Mouse (Mus musculus) frontal cortex, postnatal 36 days (tissue): Measurements from ENCODE around the gene Gm20388.
"Not testable (repeated sequence)": the region's sequence is repeated elsewhere in the genome, so short reads cannot be mapped to it uniquely, and the experiment has no call there.

ENCODE experiments used
- DNase-seq, 2 experiments: peaks; one replicate each; pipeline ENCODE4 v3.0.0; 2022; ENCODE audit warnings: low spot score in 2 of 2

The Gm20388 gene

GRCm38 (mm10) chr8:123990277-123991049 lies 4079.8 kb downstream of the Gm20388 start:
- no peak for DNase-seq

GRCm38 (mm10) chr8:123992587-123992986 lies 4081.9 kb downstream of the Gm20388 start:
- no peak for DNase-seq

- DNase-seq = no peak
These were observed 4083.0 kb downstream of the Gm20388 start for GRCm38 (mm10) chr8:123993597-123993996.

- DNase-seq = no peak
These were observed 4083.4 kb downstream of the Gm20388 start for GRCm38 (mm10) chr8:123993997-123994396.

- DNase-seq = no peak
These were observed 4088.9 kb downstream of the Gm20388 start for GRCm38 (mm10) chr8:123999568-123999967.

- no peak for DNase-seq
These were observed 4092.0 kb downstream of the Gm20388 start for GRCm38 (mm10) chr8:124002546-124003108.

GRCm38 (mm10) chr8:124007829-124008228 lies 4097.2 kb downstream of the Gm20388 start:
- no peak for DNase-seq

- no peak for DNase-seq
These were observed 4100.9 kb downstream of the Gm20388 start for GRCm38 (mm10) chr8:124011580-124011979.

GRCm38 (mm10) chr8:124011989-124012586 lies 4101.4 kb downstream of the Gm20388 start:
- no peak for DNase-seq

- DNase-seq = not testable (repeated sequence)
These were observed 4103.7 kb downstream of the Gm20388 start for GRCm38 (mm10) chr8:124014299-124014698.

- DNase-seq = no peak
These were observed 4104.1 kb downstream of the Gm20388 start for GRCm38 (mm10) chr8:124014751-124015150.

GRCm38 (mm10) chr8:124019782-124020181 lies 4109.1 kb downstream of the Gm20388 start:
- no peak for DNase-seq

- peak; percentile 25 for DNase-seq
These were observed 4110.0 kb downstream of the Gm20388 start for GRCm38 (mm10) chr8:124020439-124021236.

GRCm38 (mm10) chr8:124021237-124022227 lies 4110.9 kb downstream of the Gm20388 start, which contains the start of the genes Taf5l and Urb2:
Gene Taf5l (minus strand): TSS chr8:124021397.
Gene Urb2 (plus strand): TSS chr8:124021508.
- DNase-seq = peak; percentile 91 to 93

- not testable (repeated sequence) for DNase-seq
These were observed 4115.6 kb downstream of the Gm20388 start for GRCm38 (mm10) chr8:124026265-124026664.

GRCm38 (mm10) chr8:124027831-124028230 lies 4117.2 kb downstream of the Gm20388 start:
- no peak for DNase-seq

- no peak for DNase-seq
These were observed 4122.8 kb downstream of the Gm20388 start for GRCm38 (mm10) chr8:124033400-124033799.

- no peak for DNase-seq
These were observed 4127.5 kb downstream of the Gm20388 start for GRCm38 (mm10) chr8:124038121-124038520.

GRCm38 (mm10) chr8:124039351-124039750 lies 4128.7 kb downstream of the Gm20388 start:
- DNase-seq = no peak

- no peak for DNase-seq
These were observed 4131.6 kb downstream of the Gm20388 start for GRCm38 (mm10) chr8:124042201-124042600.

- DNase-seq = no peak
These were observed 4133.8 kb downstream of the Gm20388 start for GRCm38 (mm10) chr8:124044421-124044820.
